Mouse (Mus musculus) heart, postnatal 10 days (tissue): ENCODE results near the gene Lgals4. TPM values are rescaled to one million over a fixed set of nuclear protein-coding genes. Genes with fewer than 3 reads are reported as not detected.

Experiments used
- DNase-seq, 2 experiments: peaks; one replicate each; pipeline ENCODE4 v3.0.0; 2021
- intact Hi-C: fragments of 180-260 bp; cut with DNase I; formaldehyde crosslinking; loops from one replicate; pipeline ENCODE4 v1.15.1; 2025
- total RNA-seq, 2 experiments: library from RNA; stranded (reverse); gene quantifications; 2 replicates each; pipeline ENCODE4 v1.2.3; 2021

Gene Lgals4
- total RNA-seq, 2 experiments from 2014 or later = 35.0 to 35.8 TPM

DNA sequence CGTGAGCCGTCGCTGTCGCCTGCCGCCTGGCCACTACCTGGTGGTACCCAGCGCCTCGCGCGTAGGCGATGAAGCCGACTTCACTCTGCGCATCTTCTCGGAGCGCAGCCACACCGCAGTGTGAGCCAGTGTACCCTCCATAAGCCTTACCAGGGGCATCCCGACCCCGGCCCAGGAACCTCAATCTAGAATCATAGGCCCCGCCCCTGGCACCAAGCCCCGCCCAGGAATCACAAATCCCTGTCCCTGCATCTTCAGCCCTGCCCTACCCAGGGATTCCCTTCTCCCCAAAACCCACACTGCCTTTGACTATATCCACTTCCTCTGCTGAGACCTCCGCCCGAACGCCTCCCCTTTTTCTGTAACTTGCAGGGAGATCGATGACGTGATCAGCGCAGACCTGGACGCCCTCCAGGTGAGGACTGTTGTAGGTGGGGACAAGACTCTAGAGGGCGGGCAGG lies 55.1 kb downstream of the Lgals4 start:
- DNase-seq = no peak
- intact Hi-C loops = no loop called here

Other genes with a start within 250 kb of the Lgals4 start
- 10 to 100 TPM; 37.7 to 40.4 TPM for gene Samd4b, start 235.7 kb upstream of the Lgals4 start, total RNA-seq
- gene Pak4, start 235.7 kb upstream of the Lgals4 start, total RNA-seq = 10 to 100 TPM; 11.2 to 15.6 TPM
- gene Acp7, start 202.5 kb upstream of the Lgals4 start, total RNA-seq = not detected
- gene Fbxo27, start 141.0 kb upstream of the Lgals4 start, total RNA-seq = 1 to 10 TPM in 1 of 2 experiments, under 1 TPM in 1; 0.52 to 1.3 TPM
- gene Fbxo17, start 117.0 kb upstream of the Lgals4 start, total RNA-seq = 1 to 10 TPM; 1.4 to 1.9 TPM
- 10 to 100 TPM; 53.0 to 54.4 TPM for gene Mrps12, start 92.0 kb upstream of the Lgals4 start, total RNA-seq
- gene Sars2, start 91.9 kb upstream of the Lgals4 start, total RNA-seq = 10 to 100 TPM; 15.6 to 16.4 TPM
- gene Ccer2, start 77.7 kb upstream of the Lgals4 start, total RNA-seq = not detected
- 10 to 100 TPM; 70.7 to 76.3 TPM for gene Sirt2, start 67.1 kb upstream of the Lgals4 start, total RNA-seq
- 10 to 100 TPM; 15.4 to 16.1 TPM for gene Nfkbib, start 66.3 kb upstream of the Lgals4 start, total RNA-seq
- 1 to 10 TPM; 2.1 to 2.2 TPM for gene Rinl, start 44.9 kb upstream of the Lgals4 start, total RNA-seq
- gene Hnrnpl, start 25.3 kb upstream of the Lgals4 start, total RNA-seq = 100 to 1,000 TPM; 423 to 428 TPM
- gene Ech1, start 8.6 kb upstream of the Lgals4 start, total RNA-seq = 1,000 to 10,000 TPM; 1,137 to 1,217 TPM
- gene Lgals7, start 30.0 kb downstream of the Lgals4 start, total RNA-seq = 1 to 10 TPM; 2.2 to 2.8 TPM
- gene Capn12, start 47.6 kb downstream of the Lgals4 start, total RNA-seq = under 1 TPM; 0.26 to 0.47 TPM
- gene Actn4, start 128.5 kb downstream of the Lgals4 start, total RNA-seq = 100 to 1,000 TPM; 173 to 174 TPM
- gene Eif3k, start 148.0 kb downstream of the Lgals4 start, total RNA-seq = 100 to 1,000 TPM; 185 to 188 TPM
- gene Map4k1, start 148.2 kb downstream of the Lgals4 start, total RNA-seq = 1 to 10 TPM; 2.0 to 2.2 TPM